Mouse (Mus musculus): ENCODE results near the gene Itgad. TPM values are rescaled to one million over a fixed set of nuclear protein-coding genes. Genes with fewer than 3 reads are reported as not detected.

Gene Itgad
- polyA plus RNA-seq, 1 experiment from 2014 or later: not detected

- in situ Hi-C loops (cut with MboI; ENCODE audit: low pct_unique_long_range_greater_than_20kb): no loop called here
- CTCF ChIA-PET: no interaction called here
- POLR2A ChIA-PET: no interaction called here
- no peak for TF ChIP-seq CTCF (IDR thresholded peaks at IDR 0.05)
- H3K27me3 ChIP-seq: no peaks in the 10 kb centered on the region
- no peak for ATAC-seq
- no peak for DNase-seq (ENCODE audit: low read depth, low spot score)
These were observed 88.2 kb downstream of the Itgad start for GRCm38 (mm10) chr7:128242331-128242730.

GRCm38 (mm10) chr7:128243921-128244320, 89.7 kb downstream of the Itgad start:
- CTCF ChIA-PET: interaction anchor here (1.1 kb wide), 1 partner anchor 105 kb away, joined by 4 read pairs; no protein-coding TSS in a partner anchor
- in situ Hi-C loops (cut with MboI; ENCODE audit: low pct_unique_long_range_greater_than_20kb): no loop called here
- no peak for TF ChIP-seq CTCF (IDR thresholded peaks at IDR 0.05)
- no peaks in the 10 kb centered on the region for H3K27me3 ChIP-seq
- ATAC-seq (no peak), DNase-seq (ENCODE audit: low read depth, low spot score) (no peak)
- POLR2A ChIA-PET: no interaction called here

GRCm38 (mm10) chr7:128244410-128245025, 90.3 kb downstream of the Itgad start:
- ChIA-PET POLR2A (no interaction called here), CTCF (interaction anchor here (1.1 kb wide), 1 partner anchor 105 kb away, joined by 4 read pairs; no protein-coding TSS in a partner anchor)
- in situ Hi-C loops (cut with MboI; ENCODE audit: low pct_unique_long_range_greater_than_20kb): loop anchor here (5.0 kb wide), 3 partner anchors 48 to 458 kb away; no protein-coding TSS in a partner anchor
- DNase-seq (ENCODE audit: low read depth, low spot score) (peak; percentile 57), ATAC-seq (peak; percentile 48)
- no peak for TF ChIP-seq CTCF (IDR thresholded peaks at IDR 0.05)
- H3K27me3 ChIP-seq: no peaks in the 10 kb centered on the region

- H3K27me3 ChIP-seq: no peaks in the 10 kb centered on the region
- TF ChIP-seq CTCF (IDR thresholded peaks at IDR 0.05): no peak
- ChIA-PET CTCF (interaction anchor here (1.3 kb wide), 1 partner anchor 44 kb away, joined by 3 read pairs; no protein-coding TSS in a partner anchor), POLR2A (interaction anchor here (2.1 kb wide), 1 partner anchor 8 kb away, joined by 13 read pairs; the partner anchor contains the start of genes 9130023H24Rik and Armc5)
- in situ Hi-C loops (cut with MboI; ENCODE audit: low pct_unique_long_range_greater_than_20kb): loop anchor here (5.0 kb wide), 3 partner anchors 47 to 457 kb away; no protein-coding TSS in a partner anchor
- ATAC-seq (no peak), DNase-seq (ENCODE audit: low read depth, low spot score) (no peak)
These were observed 91.4 kb downstream of the Itgad start for GRCm38 (mm10) chr7:128245547-128245946.

- ChIA-PET CTCF (interaction anchor here (0.7 to 1.6 kb wide), 3 partner anchors 9 to 97 kb away, joined by 3 read pairs; partner anchors contain the start of genes 9130023H24Rik and Armc5), POLR2A (interaction anchor here (0.6 to 2.1 kb wide), 2 partner anchors 9 to 116 kb away, joined by 3 to 13 read pairs; partner anchors contain the start of genes 9130023H24Rik and Armc5)
- peak; percentile 27 for ATAC-seq
- TF ChIP-seq CTCF (IDR thresholded peaks at IDR 0.05): no peak
- DNase-seq (ENCODE audit: low read depth, low spot score): peak; percentile 13
- H3K27me3 ChIP-seq: no peaks in the 10 kb centered on the region
- in situ Hi-C loops (cut with MboI; ENCODE audit: low pct_unique_long_range_greater_than_20kb): loop anchor here (5.0 kb wide), 3 partner anchors 46 to 456 kb away; no protein-coding TSS in a partner anchor
These were observed 92.6 kb downstream of the Itgad start, which contains the start of gene Tgfb1i1 for GRCm38 (mm10) chr7:128246496-128247391. TSS of gene Tgfb1i1 (plus strand) at chr7:128246812.

GRCm38 (mm10) chr7:128247443-128247842, 93.3 kb downstream of the Itgad start:
- CTCF ChIA-PET: interaction anchor here (1.6 kb wide), 1 partner anchor 10 kb away, joined by 3 read pairs; the partner anchor contains the start of genes 9130023H24Rik and Armc5
- POLR2A ChIA-PET: interaction anchor here (2.1 kb wide), 1 partner anchor 10 kb away, joined by 13 read pairs; the partner anchor contains the start of genes 9130023H24Rik and Armc5
- no peaks in the 10 kb centered on the region for H3K27me3 ChIP-seq
- in situ Hi-C loops (cut with MboI; ENCODE audit: low pct_unique_long_range_greater_than_20kb): loop anchor here (5.0 kb wide), 3 partner anchors 45 to 455 kb away; no protein-coding TSS in a partner anchor
- ATAC-seq: peak; percentile 65
- no peak for TF ChIP-seq CTCF (IDR thresholded peaks at IDR 0.05)
- DNase-seq (ENCODE audit: low read depth, low spot score): peak; percentile 44

GRCm38 (mm10) chr7:128248081-128249042, 94.2 kb downstream of the Itgad start:
- ChIA-PET POLR2A (no interaction called here), CTCF (interaction anchor here (1.3 to 1.6 kb wide), 2 partner anchors 11 to 96 kb away, joined by 3 read pairs; partner anchors contain the start of genes 9130023H24Rik and Armc5)
- H3K27me3 ChIP-seq: no peaks in the 10 kb centered on the region
- no peak for TF ChIP-seq CTCF (IDR thresholded peaks at IDR 0.05)
- ATAC-seq (no peak), DNase-seq (ENCODE audit: low read depth, low spot score) (no peak)
- in situ Hi-C loops (cut with MboI; ENCODE audit: low pct_unique_long_range_greater_than_20kb): loop anchor here (5.0 kb wide), 3 partner anchors 44 to 454 kb away; no protein-coding TSS in a partner anchor

- POLR2A ChIA-PET: interaction anchor here (0.6 to 0.8 kb wide), 2 partner anchors 10 to 1743 kb away, joined by 3 read pairs; no protein-coding TSS in a partner anchor
- in situ Hi-C loops (cut with MboI; ENCODE audit: low pct_unique_long_range_greater_than_20kb): loop anchor here (5.0 kb wide), 3 partner anchors 42 to 452 kb away; no protein-coding TSS in a partner anchor
These were observed 95.8 kb downstream of the Itgad start for GRCm38 (mm10) chr7:128249998-128250397.

GRCm38 (mm10) chr7:128251946-128252345, 97.8 kb downstream of the Itgad start:
- ATAC-seq (no peak), DNase-seq (ENCODE audit: low read depth, low spot score) (no peak)
- ChIA-PET CTCF (no interaction called here), POLR2A (no interaction called here)
- no peak for TF ChIP-seq CTCF (IDR thresholded peaks at IDR 0.05)
- in situ Hi-C loops (cut with MboI; ENCODE audit: low pct_unique_long_range_greater_than_20kb): no loop called here
- H3K27me3 ChIP-seq: no peaks in the 10 kb centered on the region

More at GRCm38 (mm10) chr7:128249998-128250397, 95.8 kb downstream of the Itgad start:
- CTCF ChIA-PET: no interaction called here
- no peaks in the 10 kb centered on the region for H3K27me3 ChIP-seq
- no peak for TF ChIP-seq CTCF (IDR thresholded peaks at IDR 0.05)
- ATAC-seq: no peak
- DNase-seq (ENCODE audit: low read depth, low spot score): no peak

All from Patski (cell line).